Mouse (Mus musculus): Measurements from ENCODE around the gene Myo1d. TPM values are rescaled to one million over a fixed set of nuclear protein-coding genes. Genes with fewer than 3 reads are reported as not detected.

Gene Myo1d
- polyA plus RNA-seq, 1 experiment from 2014 or later, result 11.3 TPM

GRCm38 (mm10) chr11:80577747-80578640, 201.8 kb downstream of the Myo1d start:
- Histone ChIP-seq H3K27me3 (replicated peaks) (no peaks in the 10 kb centered on the region), H3K9ac (no peak overlapping the region), H3K9me3 (replicated peaks) (no peaks in the 10 kb centered on the region), H3K4me2 (peak overlapping the region; percentile 33; the same call in 1 of the 2 replicates), H3K36me3 (no peaks in the 10 kb centered on the region), H3K27ac (ENCODE audit: poor library complexity, severe bottlenecking) (no peak overlapping the region), H3K4me1 (replicated peaks) (peaks cover 5% of the 10 kb centered on the region), H3K4me3 (no peak overlapping the region)
- 46% methylated on average over 14 of the region's 14 CpGs for WGBS
- no peak for ATAC-seq (ENCODE audit: insufficient number of reproducible peaks, low FRiP score)

GRCm38 (mm10) chr11:80575794-80576193, 204.0 kb downstream of the Myo1d start:
- H3K4me3 ChIP-seq, result no peak overlapping the region
- 63% methylated on average over 3 of the region's 3 CpGs for WGBS
- no peak overlapping the region for H3K9ac ChIP-seq
- no peaks in the 10 kb centered on the region for H3K36me3 ChIP-seq
- H3K27ac ChIP-seq (ENCODE audit: poor library complexity, severe bottlenecking), result no peak overlapping the region
- no peak for ATAC-seq (ENCODE audit: insufficient number of reproducible peaks, low FRiP score)
- H3K27me3 ChIP-seq (replicated peaks), result no peaks in the 10 kb centered on the region
- peaks cover 5% of the 10 kb centered on the region for H3K4me1 ChIP-seq (replicated peaks)
- H3K4me2 ChIP-seq, result no peak overlapping the region
- H3K9me3 ChIP-seq (replicated peaks), result no peaks in the 10 kb centered on the region

- H3K27ac ChIP-seq (ENCODE audit: poor library complexity, severe bottlenecking), result no peak overlapping the region
- peaks cover 17% of the 10 kb centered on the region for H3K4me1 ChIP-seq (replicated peaks)
- ATAC-seq (ENCODE audit: insufficient number of reproducible peaks, low FRiP score), result no peak
- no peaks in the 10 kb centered on the region for H3K36me3 ChIP-seq
- H3K9me3 ChIP-seq (replicated peaks), result no peaks in the 10 kb centered on the region
- 0 out of 2 replicates have a peak, but pooled peaks cover 4% of the 10 kb centered on the region for H3K27me3 ChIP-seq (replicated peaks)
- H3K9ac ChIP-seq, result no peak overlapping the region
- H3K4me3 ChIP-seq, result no peak overlapping the region
- H3K4me2 ChIP-seq, result no peak overlapping the region
- 36% methylated on average over 3 of the region's 3 CpGs for WGBS
These were observed 213.5 kb downstream of the Myo1d start for GRCm38 (mm10) chr11:80566286-80566685.

GRCm38 (mm10) chr11:80564975-80565965, 214.6 kb downstream of the Myo1d start:
- peaks cover 17% of the 10 kb centered on the region for H3K4me1 ChIP-seq (replicated peaks)
- no peak for ATAC-seq (ENCODE audit: insufficient number of reproducible peaks, low FRiP score)
- 58% methylated on average over 7 of the region's 7 CpGs for WGBS
- H3K27me3 ChIP-seq (replicated peaks), result 0 out of 2 replicates have a peak, but pooled peaks cover 4% of the 10 kb centered on the region
- no peak overlapping the region for H3K9ac ChIP-seq
- H3K27ac ChIP-seq (ENCODE audit: poor library complexity, severe bottlenecking), result no peak overlapping the region
- no peaks in the 10 kb centered on the region for H3K9me3 ChIP-seq (replicated peaks)
- H3K36me3 ChIP-seq, result no peaks in the 10 kb centered on the region
- H3K4me2 ChIP-seq, result no peak overlapping the region
- H3K4me3 ChIP-seq, result no peak overlapping the region

GRCm38 (mm10) chr11:80562479-80562878, 217.3 kb downstream of the Myo1d start:
- H3K9me3 ChIP-seq (replicated peaks), result no peaks in the 10 kb centered on the region
- WGBS, result 38% methylated on average over 3 of the region's 3 CpGs
- no peak overlapping the region for H3K27ac ChIP-seq (ENCODE audit: poor library complexity, severe bottlenecking)
- no peak for ATAC-seq (ENCODE audit: insufficient number of reproducible peaks, low FRiP score)
- H3K4me3 ChIP-seq, result no peak overlapping the region
- H3K4me2 ChIP-seq, result no peak overlapping the region
- 0 out of 2 replicates have a peak, but pooled peaks cover 1% of the 10 kb centered on the region for H3K27me3 ChIP-seq (replicated peaks)
- H3K4me1 ChIP-seq (replicated peaks), result peaks cover 17% of the 10 kb centered on the region
- no peak overlapping the region for H3K9ac ChIP-seq
- no peaks in the 10 kb centered on the region for H3K36me3 ChIP-seq

GRCm38 (mm10) chr11:80560770-80561169, 219.1 kb downstream of the Myo1d start:
- Histone ChIP-seq H3K27ac (ENCODE audit: poor library complexity, severe bottlenecking) (no peak overlapping the region), H3K4me2 (no peak overlapping the region), H3K9me3 (replicated peaks) (no peaks in the 10 kb centered on the region), H3K9ac (no peak overlapping the region), H3K36me3 (no peaks in the 10 kb centered on the region), H3K4me1 (replicated peaks) (peaks cover 5% of the 10 kb centered on the region), H3K4me3 (no peak overlapping the region), H3K27me3 (replicated peaks) (no peaks in the 10 kb centered on the region)
- no peak for ATAC-seq (ENCODE audit: insufficient number of reproducible peaks, low FRiP score)
- 65% methylated on average over 5 of the region's 5 CpGs for WGBS

GRCm38 (mm10) chr11:80555416-80555815, 224.4 kb downstream of the Myo1d start:
- WGBS, result 91% methylated on average over 5 of the region's 5 CpGs
- Histone ChIP-seq H3K9me3 (replicated peaks) (no peaks in the 10 kb centered on the region), H3K9ac (no peak overlapping the region), H3K27ac (ENCODE audit: poor library complexity, severe bottlenecking) (no peak overlapping the region), H3K4me2 (no peak overlapping the region), H3K4me3 (no peak overlapping the region), H3K36me3 (no peaks in the 10 kb centered on the region), H3K27me3 (replicated peaks) (no peaks in the 10 kb centered on the region), H3K4me1 (replicated peaks) (no peaks in the 10 kb centered on the region)
- ATAC-seq (ENCODE audit: insufficient number of reproducible peaks, low FRiP score), result no peak

GRCm38 (mm10) chr11:80553046-80553445, 226.8 kb downstream of the Myo1d start:
- H3K4me3 ChIP-seq, result no peak overlapping the region
- no peaks in the 10 kb centered on the region for H3K36me3 ChIP-seq
- no peaks in the 10 kb centered on the region for H3K27me3 ChIP-seq (replicated peaks)
- no peak overlapping the region for H3K4me2 ChIP-seq
- no peak for ATAC-seq (ENCODE audit: insufficient number of reproducible peaks, low FRiP score)
- H3K4me1 ChIP-seq (replicated peaks), result no peaks in the 10 kb centered on the region
- WGBS, result 78% methylated on average over 11 of the region's 11 CpGs
- H3K9me3 ChIP-seq (replicated peaks), result no peaks in the 10 kb centered on the region
- no peak overlapping the region for H3K9ac ChIP-seq
- no peak overlapping the region for H3K27ac ChIP-seq (ENCODE audit: poor library complexity, severe bottlenecking)

GRCm38 (mm10) chr11:80551634-80552033, 228.2 kb downstream of the Myo1d start:
- ATAC-seq (ENCODE audit: insufficient number of reproducible peaks, low FRiP score), result no peak
- H3K27ac ChIP-seq (ENCODE audit: poor library complexity, severe bottlenecking), result no peak overlapping the region
- H3K27me3 ChIP-seq (replicated peaks), result no peaks in the 10 kb centered on the region
- H3K36me3 ChIP-seq, result no peaks in the 10 kb centered on the region
- H3K9ac ChIP-seq, result no peak overlapping the region
- H3K4me2 ChIP-seq, result no peak overlapping the region
- H3K4me1 ChIP-seq (replicated peaks), result no peaks in the 10 kb centered on the region
- WGBS, result 59% methylated on average over 3 of the region's 3 CpGs
- no peak overlapping the region for H3K4me3 ChIP-seq
- H3K9me3 ChIP-seq (replicated peaks), result no peaks in the 10 kb centered on the region

- Histone ChIP-seq H3K27ac (ENCODE audit: poor library complexity, severe bottlenecking) (no peak overlapping the region), H3K4me1 (replicated peaks) (no peaks in the 10 kb centered on the region), H3K9me3 (replicated peaks) (no peaks in the 10 kb centered on the region), H3K9ac (no peak overlapping the region), H3K4me3 (no peak overlapping the region), H3K36me3 (no peaks in the 10 kb centered on the region), H3K27me3 (replicated peaks) (no peaks in the 10 kb centered on the region), H3K4me2 (no peak overlapping the region)
- ATAC-seq (ENCODE audit: insufficient number of reproducible peaks, low FRiP score), result no peak
- 76% methylated on average over 10 of the region's 10 CpGs for WGBS
These were observed 229.6 kb downstream of the Myo1d start for GRCm38 (mm10) chr11:80550264-80550663.

- Histone ChIP-seq H3K4me2 (no peak overlapping the region), H3K9ac (no peak overlapping the region), H3K27me3 (replicated peaks) (no peaks in the 10 kb centered on the region), H3K4me1 (replicated peaks) (no peaks in the 10 kb centered on the region), H3K36me3 (no peaks in the 10 kb centered on the region), H3K27ac (ENCODE audit: poor library complexity, severe bottlenecking) (no peak overlapping the region), H3K4me3 (no peak overlapping the region), H3K9me3 (replicated peaks) (no peaks in the 10 kb centered on the region)
- WGBS, result 73% methylated on average over 6 of the region's 6 CpGs
- ATAC-seq (ENCODE audit: insufficient number of reproducible peaks, low FRiP score), result no peak
These were observed 230.0 kb downstream of the Myo1d start for GRCm38 (mm10) chr11:80549854-80550253.
